Mouse (Mus musculus): ENCODE measurements around the gene Pde5a. TPM values are rescaled to one million over a fixed set of nuclear protein-coding genes. Genes with fewer than 3 reads are reported as not detected.

Pde5a gene
- total RNA-seq, 4 experiments from 2014 or later, result 2.9 to 4.4 (median 3.6) TPM

DNA sequence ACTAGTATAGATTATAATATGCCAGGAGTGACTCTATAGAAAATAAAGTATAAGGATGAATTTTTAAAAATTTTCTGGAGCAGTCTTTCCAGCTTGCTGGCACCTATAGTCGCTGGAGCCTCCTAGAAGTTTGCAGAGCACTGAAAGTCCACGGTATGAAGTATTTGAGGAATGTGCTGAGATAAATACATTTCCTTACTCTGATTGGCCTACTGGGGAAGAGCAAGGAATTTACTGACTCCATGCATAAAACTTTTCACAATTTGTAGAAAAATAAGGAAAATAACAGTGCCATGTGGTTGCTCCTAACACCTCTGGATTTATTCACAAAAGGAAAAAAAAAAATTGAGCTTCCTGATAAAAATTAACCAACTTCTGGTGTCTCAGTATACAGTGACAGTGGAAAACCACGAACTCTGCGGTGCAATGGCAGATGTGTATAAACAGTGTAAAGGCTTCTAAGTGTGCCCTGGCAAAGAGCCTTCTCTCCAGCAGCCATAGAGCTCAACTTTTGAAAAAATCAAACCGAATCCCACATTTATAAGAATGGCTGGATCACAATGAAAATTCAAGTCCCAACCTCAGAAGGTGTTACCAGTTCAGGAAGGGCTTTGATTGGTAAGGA is 119.8 kb downstream of the Pde5a start:
- DNase-seq (ENCODE audit: low spot score), result no peak

DNA sequence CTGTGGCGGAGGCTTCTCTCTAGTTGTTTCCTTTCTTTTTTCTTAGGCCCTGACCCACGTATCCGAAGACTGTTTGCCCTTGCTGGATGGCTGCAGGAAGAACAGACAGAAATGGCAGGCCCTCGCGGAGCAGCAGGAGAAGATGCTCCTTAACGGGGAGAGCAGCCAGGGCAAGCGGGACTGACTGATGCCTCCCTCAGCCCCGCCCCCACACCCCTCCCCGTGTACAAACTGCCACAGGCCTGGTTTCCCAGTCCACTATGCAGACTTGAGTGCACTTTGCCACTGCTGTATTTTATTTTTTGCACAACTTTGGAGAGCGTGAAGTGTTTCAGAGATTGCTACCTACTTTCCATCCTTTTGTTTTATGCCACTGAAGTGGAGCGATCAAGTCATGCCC is 126.4 kb downstream of the Pde5a start:
- DNase-seq (ENCODE audit: low spot score), result no peak

DNA sequence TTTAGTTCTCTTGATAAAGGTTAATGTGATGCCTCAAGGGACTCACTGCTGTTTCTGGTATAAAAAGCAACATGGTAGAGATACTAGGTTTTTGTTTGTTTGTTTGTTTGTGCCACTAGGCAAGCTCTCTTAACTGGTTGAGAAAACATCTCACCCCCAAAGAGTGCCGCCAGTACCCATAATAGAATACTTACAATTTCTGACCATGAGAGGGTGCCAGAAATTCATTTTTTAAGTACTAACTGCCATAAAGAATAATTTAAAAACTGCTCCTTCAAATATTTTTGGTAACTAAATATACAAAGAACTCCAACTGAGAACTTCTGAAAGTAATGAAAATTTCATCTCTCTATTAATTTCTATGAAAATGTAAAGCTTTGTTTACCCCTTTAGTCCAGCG is 131.1 kb downstream of the Pde5a start:
- no peak for DNase-seq (ENCODE audit: low spot score)

DNA sequence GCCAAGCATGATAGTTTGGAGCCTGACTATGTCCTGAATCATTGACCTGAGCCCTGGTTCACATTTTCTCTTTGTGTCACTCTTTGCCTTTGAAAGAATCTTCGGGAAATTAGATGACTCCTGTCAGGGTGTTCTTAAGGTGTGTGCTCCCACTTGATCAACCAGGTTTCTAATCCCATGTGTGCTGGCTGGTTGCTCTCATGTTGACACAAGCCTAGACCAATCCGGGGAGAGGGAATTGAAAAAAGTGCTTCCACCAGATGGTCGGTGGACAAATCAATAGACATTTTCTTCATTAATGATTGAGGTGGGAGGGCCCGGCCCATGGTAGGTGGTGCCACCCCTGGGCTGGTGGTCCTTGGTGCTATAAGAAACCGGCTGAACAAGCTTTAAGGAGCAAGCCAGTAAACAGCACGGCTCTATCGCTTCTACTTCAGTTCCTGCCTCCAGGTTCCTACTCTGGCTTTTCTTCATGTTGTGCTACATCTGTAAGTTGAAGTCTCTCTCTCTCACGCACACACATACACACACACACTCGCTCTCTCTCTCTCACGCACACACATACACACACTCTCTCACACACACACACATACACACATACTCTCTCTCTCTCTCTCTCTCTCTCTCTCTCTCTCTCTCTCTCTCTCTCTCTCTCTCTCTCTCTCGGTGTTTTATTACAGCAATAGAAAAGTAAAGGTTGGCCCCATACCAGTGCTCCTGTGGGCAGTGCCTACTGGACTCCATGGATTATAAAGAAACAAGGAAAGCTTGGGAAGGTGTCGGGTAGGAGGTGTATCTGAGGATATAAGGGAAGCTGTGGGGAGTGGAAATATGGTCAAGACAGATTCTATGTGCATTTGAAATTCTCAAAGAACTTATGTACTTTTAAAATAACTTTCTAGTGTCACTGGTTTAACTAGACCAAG is 132.1 kb downstream of the Pde5a start:
- DNase-seq (ENCODE audit: low spot score), result no peak

DNA sequence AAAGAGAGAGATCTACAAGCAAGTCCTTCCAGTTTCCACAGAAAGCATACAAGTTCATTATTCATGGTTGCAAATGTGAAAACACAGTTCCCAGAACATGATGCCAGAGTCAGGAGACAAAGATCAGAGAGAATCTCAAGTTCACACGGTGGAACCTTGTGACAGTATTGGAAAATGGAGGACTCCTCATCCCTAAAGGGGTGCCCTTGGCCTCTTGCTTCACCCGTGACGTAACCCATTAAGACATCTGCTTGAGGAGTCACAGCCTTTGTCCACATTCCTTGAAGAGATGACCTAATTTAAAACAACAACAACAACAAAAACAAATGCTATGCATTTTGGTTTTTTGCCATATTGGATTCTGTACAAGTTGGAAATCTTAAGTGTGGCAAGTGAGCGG is 136.3 kb downstream of the Pde5a start:
- no peak for DNase-seq (ENCODE audit: low spot score)

DNA sequence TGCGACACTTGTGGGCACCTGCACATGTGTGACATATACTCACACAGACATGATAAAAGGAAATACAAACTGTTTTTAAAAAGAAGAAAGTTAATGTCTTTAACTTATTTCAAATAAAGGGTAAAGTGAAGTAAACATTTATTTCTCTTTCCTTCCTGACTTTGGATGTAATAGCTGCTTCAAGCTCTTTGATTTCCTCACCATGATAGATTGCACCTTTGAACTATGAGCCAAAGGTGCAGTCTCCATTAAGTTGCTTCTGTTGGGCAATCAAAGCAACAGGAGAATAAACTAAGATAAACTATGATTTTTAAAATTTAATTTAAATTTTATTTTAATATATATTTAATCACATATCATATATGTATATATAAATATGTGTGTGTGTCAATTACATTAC is 139.5 kb downstream of the Pde5a start:
- no peak for DNase-seq (ENCODE audit: low spot score)

DNA sequence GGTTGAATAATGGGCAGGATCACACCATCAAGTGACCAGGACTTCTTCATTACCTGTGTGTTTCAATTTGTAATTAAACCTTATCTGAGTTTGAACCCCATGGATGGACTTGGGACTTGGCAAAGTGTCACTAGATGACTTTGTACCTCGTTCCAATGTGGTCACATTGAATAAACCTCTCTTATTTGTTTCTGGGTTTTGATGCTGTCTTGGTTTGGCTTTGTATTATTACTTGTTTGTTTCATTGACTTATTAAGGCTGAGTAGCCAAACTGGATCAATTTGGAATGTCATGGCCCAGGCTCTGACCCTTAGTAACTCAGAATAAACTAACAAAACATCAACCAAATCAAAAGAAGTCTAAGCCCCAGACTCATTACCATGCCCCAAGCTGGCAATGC is 142.8 kb downstream of the Pde5a start:
- no peak for DNase-seq (ENCODE audit: low spot score)

DNA sequence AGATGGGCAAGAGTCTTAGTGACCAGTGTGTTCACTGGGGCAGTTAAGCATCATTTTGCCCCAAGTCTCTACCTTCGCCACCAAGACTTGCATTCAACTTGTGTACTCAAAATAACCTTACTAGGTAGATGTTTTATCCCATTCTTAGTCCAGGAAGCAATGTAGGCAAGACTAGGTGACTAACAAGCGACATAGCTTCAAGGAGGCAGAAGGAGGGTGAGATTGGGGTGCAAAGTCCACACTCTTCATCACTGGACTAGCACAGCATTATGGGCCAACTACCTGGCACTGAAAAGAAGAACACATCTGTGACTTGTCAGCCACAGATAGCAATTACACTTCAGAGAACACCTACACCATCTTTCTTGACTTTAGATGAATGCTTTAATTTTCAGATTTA is 148.1 kb downstream of the Pde5a start:
- no peak for DNase-seq (ENCODE audit: low spot score)

DNA sequence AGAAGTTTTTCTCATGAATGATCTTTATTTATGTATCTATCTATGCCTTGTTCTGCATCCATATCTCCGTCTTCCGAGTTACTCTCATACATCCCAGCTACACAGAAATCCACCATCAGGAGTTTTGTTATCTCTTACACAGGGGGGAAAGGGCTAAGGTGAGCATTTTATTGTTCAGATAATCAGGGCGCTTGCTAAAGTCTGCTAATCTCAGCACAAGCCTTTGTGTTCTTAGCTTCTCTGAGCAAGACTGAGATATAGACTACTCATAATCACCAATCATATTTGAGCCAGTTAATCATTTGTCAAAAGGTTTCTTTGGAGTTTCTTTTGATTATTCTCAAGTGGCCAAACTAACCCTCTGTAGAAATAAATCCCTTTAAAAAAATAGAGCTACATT is 148.8 kb downstream of the Pde5a start:
- no peak for DNase-seq (ENCODE audit: low spot score)

DNA sequence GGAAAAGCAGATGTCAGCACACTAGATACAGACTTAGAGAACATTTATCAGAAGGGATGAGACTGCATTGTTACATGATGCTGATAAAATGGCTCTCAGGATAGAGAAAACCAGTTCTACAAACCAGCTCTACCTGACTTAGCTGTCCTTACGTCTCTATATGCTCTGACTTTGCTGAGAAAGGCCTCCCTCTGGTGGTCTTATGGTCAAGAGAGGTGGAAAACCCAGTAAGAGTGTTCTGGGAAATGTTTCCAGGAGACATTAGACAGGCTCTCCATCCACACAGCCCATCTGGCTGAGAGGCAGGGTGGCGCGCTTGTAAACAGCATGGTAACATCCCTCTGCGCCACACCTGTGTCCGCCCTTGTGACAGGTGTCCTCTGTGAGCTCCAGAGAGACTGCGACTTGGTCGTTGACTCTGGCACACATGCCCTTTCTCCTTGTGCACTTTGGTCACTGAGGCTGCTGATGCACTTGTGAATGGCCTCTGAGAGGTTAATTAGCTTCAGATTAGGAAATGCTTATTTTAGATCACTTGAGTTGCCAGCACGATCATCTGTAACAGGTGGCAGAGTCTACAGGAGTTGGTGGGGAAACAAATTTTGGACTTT is 150.1 kb downstream of the Pde5a start:
- DNase-seq (ENCODE audit: low spot score), result no peak

DNA sequence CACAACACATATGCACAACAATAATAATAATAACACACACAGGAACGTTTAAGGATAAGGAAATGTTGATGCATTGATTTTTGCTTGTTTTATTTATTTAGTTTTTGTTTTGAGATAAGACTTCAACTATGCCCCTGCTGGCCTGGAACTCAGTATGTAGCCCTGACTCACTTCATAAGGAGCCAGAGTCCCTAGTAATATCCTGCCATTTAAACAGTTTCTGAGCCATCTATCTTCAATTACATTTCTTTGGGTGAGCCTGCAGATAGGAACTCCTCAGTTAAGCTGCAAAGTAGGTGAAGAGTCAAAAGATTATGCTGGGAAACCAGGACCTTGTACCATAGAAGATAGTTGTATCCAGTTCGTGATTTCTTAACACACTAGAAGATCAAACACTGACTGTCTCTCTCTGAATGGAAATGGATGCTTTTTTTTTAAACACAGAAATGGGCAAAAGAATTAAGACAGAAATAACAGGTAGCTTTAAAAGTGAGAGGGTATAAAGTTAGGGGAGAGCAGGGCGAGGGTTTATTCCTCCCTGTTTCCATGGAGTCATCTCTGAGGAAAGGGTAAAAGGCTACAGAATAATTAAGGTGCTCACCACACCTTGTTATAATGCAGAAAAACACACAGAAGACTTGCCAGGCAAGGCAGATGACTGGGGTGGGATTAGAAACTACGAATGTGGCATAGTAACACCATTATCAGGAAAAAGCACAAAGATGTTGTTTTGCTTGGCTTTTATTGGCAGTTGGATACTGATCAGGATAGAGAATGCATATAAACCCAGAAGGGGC is 159.0 kb downstream of the Pde5a start:
- no peak for DNase-seq (ENCODE audit: low spot score)

DNA sequence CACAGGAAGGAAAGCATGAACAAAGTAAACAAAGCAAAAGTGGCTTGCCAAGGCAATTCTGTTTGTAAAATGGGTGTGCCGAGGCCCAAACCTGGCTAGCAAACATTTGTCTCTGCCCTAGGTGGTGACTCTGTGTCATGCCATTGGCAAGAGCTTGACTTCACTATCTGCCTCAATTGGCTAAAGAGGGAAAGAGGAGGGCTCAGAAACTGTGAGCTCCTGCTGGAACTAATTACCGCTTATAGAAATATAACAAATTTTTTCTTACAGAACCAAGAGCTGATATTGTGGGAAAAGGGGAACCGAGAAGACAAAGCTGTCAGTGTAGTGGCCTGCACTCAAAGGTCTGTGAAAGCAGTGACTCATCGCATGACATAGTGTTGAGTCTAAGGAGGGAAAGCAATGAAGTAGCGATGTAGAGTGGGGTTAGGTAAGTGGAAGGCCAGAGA is 159.6 kb downstream of the Pde5a start:
- DNase-seq (ENCODE audit: low spot score), result peak; percentile 0

DNA sequence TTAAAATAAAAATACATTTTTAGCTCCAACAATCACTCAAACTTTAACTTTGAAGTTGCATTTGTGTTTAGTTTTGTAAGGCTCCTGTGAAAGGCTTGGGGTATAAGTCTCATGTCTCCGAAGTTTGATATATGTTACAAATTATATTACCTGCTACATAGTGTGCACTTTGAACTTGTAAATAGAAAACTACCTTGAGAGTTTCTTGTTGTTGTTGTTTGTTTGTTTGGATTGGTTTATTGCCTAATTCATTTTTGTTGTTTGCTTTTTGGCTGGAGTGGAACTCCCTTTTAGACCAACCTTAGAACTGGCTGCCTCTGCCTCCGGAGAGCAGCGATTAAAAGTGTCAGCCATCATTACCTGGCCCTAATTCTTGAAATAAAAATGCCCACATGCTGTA is 166.0 kb downstream of the Pde5a start, which contains the start of gene Fabp2:
Fabp2 (plus strand) TSS at position 301 of the 400 bp plus-strand sequence.
- no peak for DNase-seq (ENCODE audit: low spot score)

DNA sequence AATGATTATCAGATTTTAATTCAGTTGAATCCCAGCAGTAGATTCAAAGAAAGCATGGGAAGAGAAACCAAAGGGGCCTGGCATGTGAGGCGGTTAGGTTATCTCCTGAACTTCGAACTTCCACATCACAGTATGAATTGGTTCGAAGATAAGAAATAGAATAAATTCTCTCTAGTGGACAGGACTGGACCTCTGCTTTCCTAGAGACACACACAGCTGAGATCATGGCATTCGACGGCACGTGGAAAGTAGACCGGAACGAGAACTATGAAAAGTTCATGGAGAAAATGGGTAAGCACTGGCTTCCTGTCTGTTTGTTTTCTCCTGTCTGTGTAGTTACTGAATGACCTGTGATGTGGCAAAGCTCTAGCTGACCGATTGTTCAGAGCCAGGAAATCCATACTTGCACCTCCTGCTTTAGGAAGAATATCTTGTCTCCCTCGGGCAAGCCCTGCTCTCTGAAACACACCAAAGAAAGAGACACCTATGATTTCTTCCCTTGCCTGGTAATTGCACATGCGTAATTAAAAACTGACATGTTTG is 166.5 kb downstream of the Pde5a start:
- no peak for DNase-seq (ENCODE audit: low spot score)

DNA sequence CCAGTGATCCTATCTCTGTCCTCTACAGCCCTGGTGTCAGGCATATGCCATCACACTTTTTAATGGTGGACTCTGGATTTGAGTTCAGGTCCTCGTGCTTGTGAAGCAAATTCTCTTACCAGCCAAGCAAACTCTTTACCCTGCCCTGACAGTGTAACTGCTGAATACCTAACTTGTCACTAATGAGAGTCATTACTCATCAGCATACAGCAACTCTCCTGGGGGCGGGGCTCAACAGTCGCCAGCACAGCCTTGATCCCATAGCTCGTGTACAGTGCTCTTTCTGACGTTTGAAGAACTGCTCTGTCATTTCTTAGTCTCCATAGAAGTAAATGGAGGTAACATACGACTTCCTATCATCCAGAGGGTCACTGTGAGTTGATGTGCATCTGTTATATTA is 169.5 kb downstream of the Pde5a start:
- DNase-seq (ENCODE audit: low spot score), result no peak

DNA sequence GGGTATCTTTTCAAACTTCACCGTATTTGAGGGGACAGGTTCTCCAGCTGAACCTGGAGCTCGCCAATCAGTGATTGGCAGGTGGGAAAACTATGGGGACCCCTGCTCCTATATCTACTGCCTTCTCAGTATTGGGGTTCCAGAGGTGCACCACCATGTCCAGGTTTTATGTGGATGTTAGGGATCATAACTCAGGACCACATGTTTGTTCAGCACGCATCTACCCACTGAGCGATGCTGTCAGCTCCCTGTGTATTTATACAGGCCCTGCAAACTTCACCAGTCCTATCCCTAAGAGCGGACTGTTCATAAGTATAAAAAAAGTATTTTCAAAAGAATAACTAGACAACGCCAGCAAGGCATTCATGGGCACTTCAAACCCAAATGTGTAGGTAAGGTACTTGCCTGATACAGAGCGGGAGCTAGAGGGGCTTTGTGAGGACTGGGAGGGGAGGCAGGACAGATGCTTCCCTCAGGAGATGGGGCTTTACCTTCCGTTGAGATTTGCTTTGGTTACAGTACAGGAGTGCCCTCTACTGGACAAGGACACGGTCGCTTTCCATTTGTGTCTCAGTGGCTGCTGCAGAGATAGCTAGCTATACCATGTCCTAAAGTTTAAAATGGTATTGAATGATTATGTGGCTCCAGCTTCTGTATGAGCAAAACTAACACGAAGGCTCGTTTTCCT is 175.1 kb downstream of the Pde5a start:
- DNase-seq (ENCODE audit: low spot score), result no peak

DNA sequence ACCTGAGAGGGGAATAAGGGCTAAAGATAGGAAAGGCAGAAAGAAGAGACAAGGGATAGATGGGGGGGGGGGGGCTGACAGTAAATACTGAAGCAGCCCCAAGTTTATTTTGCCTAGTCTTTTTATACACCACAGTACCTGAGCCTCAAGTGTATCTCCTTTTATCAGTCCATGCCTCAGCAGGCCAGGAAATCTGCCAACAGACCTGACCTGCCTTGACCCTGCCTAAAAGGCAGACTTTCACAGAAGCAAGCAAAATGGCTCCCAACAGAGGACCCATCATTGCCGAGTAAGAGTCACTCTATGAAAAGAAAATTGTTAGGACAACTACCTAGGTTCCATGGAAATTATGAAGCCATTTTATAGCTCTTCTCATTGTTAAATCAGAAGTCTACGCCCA is 179.1 kb downstream of the Pde5a start:
- DNase-seq (ENCODE audit: low spot score), result no peak
